Mouse (Mus musculus): ENCODE data around the gene Fxyd2. TPM values are rescaled to one million over a fixed set of nuclear protein-coding genes. Genes with fewer than 3 reads are reported as not detected.

The Fxyd2 gene
- polyA plus RNA-seq, 1 experiment, result not detected

DNA sequence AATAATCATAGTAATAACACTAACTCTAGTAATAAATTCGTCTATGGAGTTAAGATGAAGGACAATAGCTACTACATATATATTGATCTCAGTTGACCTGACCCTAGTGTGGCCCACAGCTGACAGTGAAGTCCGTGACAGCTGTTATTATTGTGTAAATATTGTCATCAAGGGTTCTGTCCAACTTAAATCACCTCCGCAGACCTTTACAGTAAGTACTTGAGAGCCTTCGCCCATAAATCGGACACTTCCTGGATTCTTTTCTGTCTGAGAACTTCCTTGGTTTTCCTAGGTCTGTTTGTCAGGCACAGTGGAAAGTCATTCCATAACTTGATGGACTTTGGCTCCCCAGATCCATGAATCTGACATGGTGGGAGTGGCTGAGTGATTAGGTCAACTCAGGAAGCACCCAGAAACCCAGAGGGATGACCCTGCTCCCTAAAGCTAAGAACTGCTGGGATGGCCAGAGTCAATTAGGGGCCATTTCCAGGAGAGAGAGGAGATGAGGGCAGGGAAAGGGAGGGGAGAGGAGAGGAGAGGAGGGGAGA lies 44.9 kb downstream of the Fxyd2 start:
- WGBS, result 90% methylated on average over 5 of the region's 5 CpGs
- TF ChIP-seq POLR2A (IDR thresholded peaks at IDR 0.05; ENCODE audit: insufficient read depth, low read depth, low read length), result no peak
- no peak for TF ChIP-seq CTCF (IDR thresholded peaks at IDR 0.05; ENCODE audit: insufficient read depth, low read depth, low read length)
- Histone ChIP-seq H3K27ac (ENCODE audit: insufficient read depth, low read depth, low read length) (no peak overlapping the region), H3K4me3 (ENCODE audit: insufficient read depth, low read depth, low read length) (no peak overlapping the region), H3K4me1 (ENCODE audit: control insufficient read depth, insufficient read depth, low read length) (peaks cover 49% of the 10 kb centered on the region)

DNA sequence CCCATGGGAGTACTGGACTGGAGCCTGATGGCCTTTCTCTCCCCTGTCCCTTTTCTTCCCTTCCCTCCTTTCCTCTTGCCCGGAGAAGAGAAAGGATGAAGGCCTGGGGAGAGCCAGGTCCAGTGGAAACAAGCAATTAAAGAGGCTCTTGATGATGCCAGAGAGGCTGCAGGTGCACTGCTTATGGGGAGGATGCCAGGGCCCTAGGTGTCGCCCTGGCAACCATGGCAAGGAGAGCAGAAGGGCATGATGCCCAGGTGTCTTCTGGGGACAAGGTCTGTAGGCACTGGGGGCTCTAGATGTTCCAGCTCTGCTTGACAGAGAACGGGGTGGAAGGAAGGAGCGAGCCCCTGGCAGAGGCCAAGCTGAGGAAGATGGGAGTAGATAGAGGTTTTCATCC lies 50.2 kb downstream of the Fxyd2 start:
- H3K27ac ChIP-seq (ENCODE audit: insufficient read depth, low read depth, low read length), result no peak overlapping the region
- 63% methylated on average over 4 of the region's 4 CpGs for WGBS

DNA sequence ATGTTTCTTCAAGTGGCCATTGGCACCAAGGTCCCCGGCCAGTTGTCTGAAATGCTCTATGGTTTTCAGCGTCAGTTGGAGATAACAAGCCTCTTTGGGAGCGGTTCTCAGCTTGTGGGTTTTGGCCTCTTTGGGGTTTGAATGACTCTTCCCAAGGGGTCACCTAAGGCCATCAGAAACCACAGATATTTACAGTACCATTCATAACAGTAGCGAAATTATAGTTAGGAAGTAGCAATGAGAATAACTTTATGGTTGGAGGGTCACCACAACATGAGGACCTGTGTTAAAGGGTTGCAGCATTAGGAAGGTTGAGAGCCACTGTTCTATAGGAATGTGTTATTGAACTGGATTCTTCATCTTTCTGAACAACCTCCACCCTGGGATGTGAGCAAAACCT lies 51.9 kb downstream of the Fxyd2 start:
- Histone ChIP-seq H3K27ac (ENCODE audit: insufficient read depth, low read depth, low read length) (no peak overlapping the region), H3K4me3 (ENCODE audit: insufficient read depth, low read depth, low read length) (no peak overlapping the region)
- 92% methylated on average over 4 of the region's 4 CpGs for WGBS

More for the DNA sequence above, 50.2 kb downstream of the Fxyd2 start:
- H3K4me3 ChIP-seq (ENCODE audit: insufficient read depth, low read depth, low read length), result no peak overlapping the region
- TF ChIP-seq CTCF (IDR thresholded peaks at IDR 0.05; ENCODE audit: insufficient read depth, low read depth, low read length), result no peak
- H3K4me1 ChIP-seq (ENCODE audit: control insufficient read depth, insufficient read depth, low read length), result peaks cover 32% of the 10 kb centered on the region

DNA sequence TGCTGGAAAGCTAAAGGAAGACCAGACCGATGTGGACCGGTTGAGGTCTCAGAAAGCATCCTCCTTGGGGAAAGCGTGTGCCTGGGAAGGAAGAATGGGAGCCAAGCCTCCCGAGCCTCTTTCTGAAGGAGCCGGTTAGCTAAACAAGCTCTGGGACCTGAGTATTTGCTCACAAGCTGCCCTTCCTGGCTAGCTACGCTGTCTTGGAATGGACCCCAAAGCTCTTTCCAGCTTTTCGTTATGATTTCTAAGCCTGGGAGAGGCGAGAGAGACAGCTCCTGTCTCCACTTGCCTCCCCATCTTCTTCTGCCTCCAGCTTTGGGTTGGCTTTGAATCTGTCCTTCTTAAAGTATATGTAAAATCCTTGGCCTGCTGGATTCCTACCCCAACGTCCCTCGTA lies 54.6 kb downstream of the Fxyd2 start:
- 59% methylated on average over 10 of the region's 10 CpGs for WGBS
- no peak for TF ChIP-seq CTCF (IDR thresholded peaks at IDR 0.05; ENCODE audit: insufficient read depth, low read depth, low read length)
- TF ChIP-seq POLR2A (IDR thresholded peaks at IDR 0.05; ENCODE audit: insufficient read depth, low read depth, low read length), result no peak
- H3K4me3 ChIP-seq (ENCODE audit: insufficient read depth, low read depth, low read length), result no peak overlapping the region
- peaks cover 24% of the 10 kb centered on the region for H3K4me1 ChIP-seq (ENCODE audit: control insufficient read depth, insufficient read depth, low read length)
- H3K27ac ChIP-seq (ENCODE audit: insufficient read depth, low read depth, low read length), result peak overlapping the region; percentile 56; the same call in 1 of the 2 replicates

More for the DNA sequence above, 51.9 kb downstream of the Fxyd2 start:
- H3K4me1 ChIP-seq (ENCODE audit: control insufficient read depth, insufficient read depth, low read length), result peaks cover 24% of the 10 kb centered on the region
- no peak for TF ChIP-seq POLR2A (IDR thresholded peaks at IDR 0.05; ENCODE audit: insufficient read depth, low read depth, low read length)
- TF ChIP-seq CTCF (IDR thresholded peaks at IDR 0.05; ENCODE audit: insufficient read depth, low read depth, low read length), result no peak

DNA sequence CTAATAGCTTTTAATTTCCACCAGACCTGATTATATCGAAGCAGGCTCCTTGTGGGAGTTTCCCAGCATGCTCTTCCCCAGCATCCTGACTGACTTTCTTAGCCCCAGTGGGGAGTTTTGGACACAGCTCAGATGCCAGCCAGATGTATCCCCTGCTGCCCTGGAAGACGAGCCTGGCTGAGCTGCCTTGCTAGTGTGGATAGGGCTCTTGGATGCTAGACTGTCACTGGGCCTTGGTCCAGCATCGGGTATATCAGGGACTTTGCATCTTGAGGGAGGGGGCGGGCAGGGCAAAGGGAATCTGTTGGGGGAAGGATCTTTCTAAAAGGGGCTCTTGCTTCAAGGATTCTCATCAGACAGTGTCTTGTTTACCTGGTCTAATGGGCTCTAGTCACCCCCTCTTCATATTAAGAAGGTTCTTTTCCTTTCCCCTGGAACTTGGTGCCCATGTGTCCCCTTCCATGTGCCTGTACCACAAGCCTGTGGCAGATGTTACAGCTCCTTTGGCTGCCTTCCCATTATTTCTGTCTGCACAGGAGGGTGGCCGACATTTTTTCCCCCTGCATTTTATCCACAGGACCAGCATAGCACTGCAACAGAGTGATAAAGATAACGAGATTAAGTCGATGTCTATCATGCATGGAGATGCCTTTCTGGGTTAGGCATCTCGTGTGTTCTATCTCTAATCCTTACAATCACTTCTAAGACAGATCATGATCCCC lies 55.6 kb downstream of the Fxyd2 start:
- H3K27ac ChIP-seq (ENCODE audit: insufficient read depth, low read depth, low read length), result no peak overlapping the region
- 40% methylated on average over 8 of the region's 8 CpGs for WGBS

DNA sequence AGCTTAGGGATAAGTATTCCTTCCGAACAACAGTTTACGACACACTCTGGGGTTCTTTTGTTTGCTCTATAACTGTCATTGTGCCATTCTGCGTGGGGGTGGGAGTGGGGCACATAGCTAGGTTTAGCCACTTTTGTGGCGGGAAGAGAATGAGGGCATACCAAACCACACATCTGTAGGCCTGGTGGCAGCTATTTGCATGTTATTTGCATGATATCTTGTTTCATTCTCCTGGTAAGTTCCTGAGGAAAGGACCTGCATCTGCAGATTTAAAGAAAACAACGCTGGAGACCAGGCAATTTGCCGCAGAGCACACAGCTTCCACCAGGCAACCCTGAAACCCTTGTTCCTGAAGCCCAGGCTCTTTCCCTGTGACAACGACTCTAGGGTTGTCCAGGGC lies 57.7 kb downstream of the Fxyd2 start:
- H3K4me3 ChIP-seq (ENCODE audit: insufficient read depth, low read depth, low read length), result no peak overlapping the region
- no peak overlapping the region for H3K27ac ChIP-seq (ENCODE audit: insufficient read depth, low read depth, low read length)
- WGBS, result 46% methylated on average over 7 of the region's 7 CpGs
- H3K4me1 ChIP-seq (ENCODE audit: control insufficient read depth, insufficient read depth, low read length), result peaks cover 26% of the 10 kb centered on the region
- TF ChIP-seq CTCF (IDR thresholded peaks at IDR 0.05; ENCODE audit: insufficient read depth, low read depth, low read length), result no peak
- TF ChIP-seq POLR2A (IDR thresholded peaks at IDR 0.05; ENCODE audit: insufficient read depth, low read depth, low read length), result no peak

More for the DNA sequence above, 55.6 kb downstream of the Fxyd2 start:
- H3K4me1 ChIP-seq (ENCODE audit: control insufficient read depth, insufficient read depth, low read length), result peaks cover 25% of the 10 kb centered on the region
- no peak overlapping the region for H3K4me3 ChIP-seq (ENCODE audit: insufficient read depth, low read depth, low read length)
- TF ChIP-seq POLR2A (IDR thresholded peaks at IDR 0.05; ENCODE audit: insufficient read depth, low read depth, low read length), result no peak
- TF ChIP-seq CTCF (IDR thresholded peaks at IDR 0.05; ENCODE audit: insufficient read depth, low read depth, low read length), result no peak

DNA sequence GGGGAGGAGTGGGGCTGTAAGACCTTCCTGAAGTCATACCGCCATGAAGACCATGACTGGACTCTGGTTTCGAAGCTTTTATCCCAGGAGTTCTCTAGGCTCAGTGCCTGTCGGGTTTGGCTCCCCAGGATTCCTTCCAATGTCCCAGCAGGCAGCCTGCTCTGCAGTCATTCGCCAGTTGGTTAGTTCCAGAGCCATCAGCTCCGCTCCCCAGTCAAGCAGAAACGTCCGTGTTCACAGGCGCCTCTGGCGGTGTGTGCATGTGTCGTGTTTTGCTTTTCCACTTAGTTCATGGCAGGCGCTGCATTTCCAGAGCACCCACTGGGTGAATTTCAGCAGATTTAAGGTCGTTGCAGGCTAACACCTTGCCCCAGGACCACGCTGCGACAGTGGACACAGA lies 58.9 kb downstream of the Fxyd2 start:
- 47% methylated on average over 14 of the region's 14 CpGs for WGBS
- H3K4me3 ChIP-seq (ENCODE audit: insufficient read depth, low read depth, low read length), result no peak overlapping the region
- no peak overlapping the region for H3K27ac ChIP-seq (ENCODE audit: insufficient read depth, low read depth, low read length)
- TF ChIP-seq CTCF (IDR thresholded peaks at IDR 0.05; ENCODE audit: insufficient read depth, low read depth, low read length) (no peak), POLR2A (IDR thresholded peaks at IDR 0.05; ENCODE audit: insufficient read depth, low read depth, low read length) (no peak)
- H3K4me1 ChIP-seq (ENCODE audit: control insufficient read depth, insufficient read depth, low read length), result peaks cover 23% of the 10 kb centered on the region

Other genes starting within 250 kb of the Fxyd2 start
- not detected in 2 replicates for gene BC049352, start 217.7 kb upstream of the Fxyd2 start, polyA plus RNA-seq (2012; ENCODE audit: insufficient read depth, insufficient read length, low replicate concordance, missing spikeins)
- not detected in 2 replicates for gene Tmprss4, start 195.6 kb upstream of the Fxyd2 start, polyA plus RNA-seq (2012; ENCODE audit: insufficient read depth, insufficient read length, low replicate concordance, missing spikeins)
- not detected in 2 replicates for gene Il10ra, start 130.5 kb upstream of the Fxyd2 start, polyA plus RNA-seq (2012; ENCODE audit: insufficient read depth, insufficient read length, low replicate concordance, missing spikeins)
- not detected in 2 replicates for gene Tmprss13, start 80.6 kb upstream of the Fxyd2 start, polyA plus RNA-seq (2012; ENCODE audit: insufficient read depth, insufficient read length, low replicate concordance, missing spikeins)
- not detected in 2 replicates for gene Fxyd6, start 29.5 kb upstream of the Fxyd2 start, polyA plus RNA-seq (2012; ENCODE audit: insufficient read depth, insufficient read length, low replicate concordance, missing spikeins)
- not detected in 2 replicates for gene Dscaml1, start 27.0 kb downstream of the Fxyd2 start, polyA plus RNA-seq (2012; ENCODE audit: insufficient read depth, insufficient read length, low replicate concordance, missing spikeins)